Mouse (Mus musculus) c-Kit-negative CD71-positive TER-119-positive erythroid progenitor cells, embryonic 14.5 days (primary cell): ENCODE results near the gene Slamf8.

Source experiments
- DNase-seq: peaks from one replicate; pipeline ENCODE4 v3.0.0-alpha.2; 2013; ENCODE audit warnings: low read depth, low spot score

The Slamf8 gene

DNA sequence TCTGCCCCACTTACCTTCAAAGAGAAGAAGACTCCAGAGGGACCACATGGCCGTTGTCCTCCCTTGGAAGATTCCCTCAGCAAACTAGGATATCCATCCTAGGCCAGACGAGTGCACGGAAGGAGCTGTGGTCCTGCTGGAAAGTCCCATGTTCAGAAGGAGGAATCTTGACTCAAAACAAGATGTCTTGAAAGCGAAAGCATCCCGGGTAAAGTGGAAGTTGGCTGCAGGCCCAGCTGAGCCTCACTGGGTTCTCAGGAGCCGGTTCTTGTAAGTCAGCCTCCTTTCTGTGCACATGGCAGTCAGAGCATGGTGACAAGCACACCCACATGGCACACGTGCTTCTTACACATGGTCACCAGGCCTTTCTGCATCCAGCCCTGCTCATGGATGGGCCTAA lies at the start of gene Slamf8:
TSS of gene Slamf8 (minus strand) at position 184 of the 400 bp plus-strand sequence.
- no peak for DNase-seq

DNA sequence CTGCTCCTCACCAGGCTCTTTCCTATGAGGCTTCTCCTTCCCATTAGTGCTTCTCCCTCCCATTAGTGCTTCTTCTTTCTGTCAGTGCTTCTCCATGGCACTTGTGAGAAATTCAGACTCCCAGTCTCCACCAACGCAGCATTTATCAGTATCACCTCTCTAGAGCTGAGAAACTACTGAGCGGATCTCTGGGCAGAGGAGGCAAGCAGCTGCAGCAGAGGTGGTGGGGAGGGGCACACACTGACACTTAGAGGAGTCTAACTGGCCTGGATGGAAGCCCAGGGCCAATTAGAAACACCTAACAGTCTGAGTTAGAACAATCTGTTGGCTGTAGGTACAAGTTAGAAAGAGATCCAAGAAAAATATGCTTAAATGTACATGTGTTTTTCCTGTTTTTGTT lies 48.4 kb upstream of the Slamf8 start:
- DNase-seq, result no peak

DNA sequence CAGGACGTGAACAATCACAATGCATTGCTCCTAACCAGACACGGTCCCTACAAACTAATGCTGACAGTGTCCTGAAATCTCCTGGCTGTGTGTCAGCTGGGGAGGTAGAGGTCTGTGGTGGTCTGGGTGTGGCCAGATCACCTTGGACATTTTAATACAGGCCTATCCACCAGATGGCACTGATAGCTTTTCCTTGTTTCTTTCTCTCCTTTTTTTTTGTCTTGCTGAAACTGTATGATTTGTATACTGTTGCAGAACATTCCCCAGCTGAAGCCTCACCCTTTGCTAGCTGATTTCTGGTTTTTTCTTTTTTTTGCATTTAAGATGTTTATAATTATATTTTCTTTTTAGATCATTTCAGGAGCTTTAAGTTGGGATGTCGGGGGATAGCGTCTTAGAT lies 47.4 kb upstream of the Slamf8 start:
- no peak for DNase-seq

DNA sequence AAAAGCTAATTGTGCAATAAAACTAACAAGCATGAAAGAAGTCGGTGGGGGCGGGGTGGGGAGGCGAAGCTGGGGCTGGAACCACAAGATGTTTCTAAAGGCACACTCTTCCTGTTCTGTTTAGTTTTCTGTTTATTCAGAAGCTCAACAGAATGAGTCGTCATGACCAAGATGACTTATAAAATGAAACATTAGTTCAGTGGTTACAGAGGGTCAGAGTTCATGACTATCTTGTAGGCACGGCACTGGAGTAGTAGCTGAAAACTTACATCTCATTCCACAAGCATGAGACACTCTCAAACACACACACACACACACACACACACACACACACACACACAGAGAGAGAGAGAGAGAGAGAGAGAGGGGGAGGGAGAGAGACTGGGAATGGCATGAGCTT lies 45.9 kb upstream of the Slamf8 start:
- DNase-seq, result no peak

DNA sequence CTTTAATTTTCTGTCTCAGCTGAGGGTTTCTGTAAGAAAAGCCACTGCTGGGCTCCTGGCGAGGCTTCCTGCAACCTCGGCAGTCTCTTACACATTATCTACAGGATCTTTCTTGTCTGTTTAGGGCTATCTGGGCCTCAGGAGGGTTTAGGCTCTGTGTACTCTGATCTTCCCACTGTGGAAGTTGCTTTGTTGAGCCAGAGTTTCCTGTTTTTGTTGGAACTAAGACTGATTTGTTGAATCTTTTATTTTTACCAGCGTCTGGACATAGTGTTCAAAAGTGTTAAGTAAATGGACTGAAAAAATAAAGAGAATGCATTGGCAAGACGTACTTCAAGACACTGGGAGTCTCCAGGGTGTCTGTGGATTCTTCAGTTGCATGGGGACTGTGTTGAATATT lies 44.9 kb upstream of the Slamf8 start:
- DNase-seq, result no peak

DNA sequence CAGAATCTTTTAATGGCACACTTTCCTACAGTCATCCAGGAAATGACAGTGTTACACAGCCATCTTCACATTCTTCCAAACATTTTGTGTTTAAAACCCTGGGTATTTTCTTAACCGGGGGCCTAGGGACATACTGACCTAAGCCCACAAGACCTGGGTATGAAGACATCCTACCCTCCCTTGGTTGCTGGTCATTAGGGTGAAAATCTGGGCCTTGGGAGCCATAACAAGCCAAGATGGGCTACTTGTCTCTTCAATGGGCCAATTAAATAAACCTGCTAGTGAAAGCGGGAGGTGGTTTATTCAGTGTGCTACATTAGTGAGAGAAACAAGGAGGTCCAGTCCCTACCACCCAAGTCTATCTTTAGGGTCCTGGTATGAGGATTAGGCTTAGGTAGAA lies 43.8 kb upstream of the Slamf8 start:
- DNase-seq, result no peak

DNA sequence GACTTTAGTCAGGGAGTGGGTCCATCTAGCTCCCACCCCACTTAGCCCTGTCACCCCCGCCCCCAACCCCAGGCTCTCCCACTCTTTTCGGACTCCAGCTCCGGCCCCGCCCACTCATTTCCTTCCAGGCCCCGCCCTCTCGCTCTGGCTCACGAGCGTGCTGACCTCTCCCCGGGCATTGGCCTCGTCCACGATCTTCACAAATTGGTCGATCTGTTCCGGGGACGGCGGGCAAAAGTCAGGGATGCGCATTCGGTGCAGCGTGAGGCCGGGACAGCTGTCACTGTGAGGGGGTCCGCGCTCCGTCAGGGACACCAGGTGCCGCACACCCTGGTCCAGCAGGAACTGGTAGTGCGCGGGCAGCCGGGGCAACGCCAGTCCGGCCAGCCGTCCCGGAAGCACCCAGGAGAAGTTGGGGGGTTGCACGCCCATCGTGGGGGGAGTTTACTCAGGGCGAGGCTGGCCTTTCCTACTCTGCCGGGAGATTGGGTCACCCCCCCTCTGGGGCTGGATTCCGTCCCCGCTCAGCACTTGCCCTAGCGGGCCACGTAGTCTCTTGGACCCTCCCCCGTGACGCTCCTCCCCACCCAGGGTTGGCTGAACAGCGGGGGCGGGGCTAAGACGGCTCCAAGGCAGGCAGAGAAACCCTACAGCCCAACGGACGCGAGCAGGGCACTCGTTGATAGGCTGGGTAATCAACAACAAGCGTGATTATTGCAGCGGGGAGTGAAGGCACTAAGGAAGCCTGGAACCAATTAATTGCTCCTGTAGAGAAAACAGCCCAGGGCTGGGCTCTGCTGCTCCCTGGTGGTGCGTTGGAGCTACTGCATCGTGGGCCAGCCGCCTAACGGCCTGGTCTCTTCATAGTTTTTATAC lies 42.3 kb upstream of the Slamf8 start, which contains the start of gene Dusp23:
TSS of gene Dusp23 (minus strand) at position 512 of the 876 bp plus-strand sequence.
- peak; percentile 57 for DNase-seq

DNA sequence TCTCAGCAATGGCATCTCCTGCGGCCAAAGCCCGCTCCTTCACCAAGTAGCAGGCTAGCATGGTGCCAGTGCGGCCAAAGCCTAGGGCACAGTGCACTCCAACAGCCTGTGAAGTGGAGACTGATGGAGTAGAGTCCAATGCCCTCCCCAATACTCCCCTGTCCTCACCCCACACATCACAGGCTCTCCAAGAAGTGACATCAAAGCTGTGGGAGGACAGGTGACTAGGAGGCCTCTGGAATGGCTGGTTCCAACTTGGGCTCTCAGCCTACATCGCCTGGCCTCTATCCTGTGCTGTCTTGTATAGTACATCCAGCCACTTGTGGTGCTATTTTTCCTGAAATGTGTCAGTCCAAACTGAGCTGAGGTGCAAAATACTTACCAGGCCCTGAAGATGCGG lies 41.4 kb upstream of the Slamf8 start:
- no peak for DNase-seq

DNA sequence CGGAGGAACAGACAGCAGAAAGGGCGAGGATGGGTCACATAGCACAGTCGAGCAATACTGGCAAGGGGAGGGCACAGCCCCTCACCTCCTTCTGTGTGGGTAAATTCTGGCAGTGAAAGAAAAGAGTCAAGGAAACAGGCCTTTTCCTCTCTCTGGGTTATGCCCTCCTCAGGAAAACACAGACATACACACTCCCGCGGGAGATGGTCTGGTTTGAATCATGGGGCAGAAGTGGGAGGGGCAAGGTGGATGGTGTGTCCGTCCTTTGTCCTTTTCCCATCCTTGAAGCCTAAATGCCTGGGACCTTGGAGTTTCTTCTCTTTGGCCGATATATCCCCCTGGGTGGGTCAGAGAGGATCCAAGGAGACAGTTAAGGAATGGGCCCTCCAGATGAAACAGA lies 39.5 kb upstream of the Slamf8 start:
- no peak for DNase-seq

DNA sequence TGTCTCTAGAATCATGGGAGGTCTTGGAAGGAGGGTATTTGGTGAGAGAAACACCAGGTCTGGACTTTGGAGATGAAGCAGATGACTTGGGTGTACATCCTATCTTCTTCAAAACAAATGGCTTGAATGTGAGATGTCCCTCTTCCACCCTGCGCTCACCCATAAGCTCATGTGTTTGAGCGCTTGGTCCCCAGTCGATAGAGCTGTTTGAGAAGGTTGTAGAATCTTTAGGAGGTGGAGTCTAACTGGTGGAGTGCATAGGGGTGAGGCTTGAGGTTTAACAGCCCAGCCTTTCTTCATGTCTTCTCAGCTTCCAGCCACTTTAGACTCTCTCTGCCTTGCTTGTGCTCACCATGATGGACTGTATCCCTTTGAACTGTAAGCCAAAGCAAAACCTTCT lies 35.9 kb upstream of the Slamf8 start:
- no peak for DNase-seq

DNA sequence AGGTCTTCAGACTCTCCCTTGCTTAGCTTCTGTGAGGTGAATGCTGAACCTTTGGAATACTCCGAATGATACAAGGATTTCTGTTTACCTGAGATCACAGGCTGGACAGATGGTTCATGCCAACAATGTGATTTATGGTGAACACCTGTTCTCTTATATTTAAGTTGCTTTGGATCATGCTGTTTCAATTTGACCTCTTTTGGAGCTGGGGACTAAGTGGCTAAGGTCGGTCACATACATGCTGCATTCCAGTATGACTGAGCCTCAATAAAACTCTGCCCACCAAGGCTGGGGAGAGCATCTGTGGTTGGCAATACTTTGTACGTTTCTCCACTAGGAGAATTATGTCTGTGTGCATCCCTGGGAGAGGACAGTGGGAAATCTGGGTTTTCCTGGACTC lies 33.7 kb upstream of the Slamf8 start:
- no peak for DNase-seq

DNA sequence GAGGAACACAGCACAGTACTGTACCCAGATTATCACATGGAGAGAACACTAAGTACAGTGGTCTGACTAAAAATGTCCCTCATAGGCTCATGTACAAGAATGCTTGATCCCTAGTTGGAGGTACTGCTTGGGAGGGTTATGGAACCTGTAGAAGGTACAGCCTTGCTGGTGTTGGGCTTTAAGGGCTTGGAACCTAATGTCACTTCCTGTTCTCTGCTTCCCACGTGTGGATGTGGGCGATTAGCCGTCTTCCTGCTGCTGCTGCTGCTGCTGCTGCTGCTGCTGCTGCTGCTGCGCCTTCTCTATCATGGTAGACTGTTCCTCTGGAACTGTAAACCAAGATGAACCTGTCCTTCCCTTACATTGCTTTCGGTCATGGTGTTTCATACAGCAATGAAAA lies 33.2 kb upstream of the Slamf8 start:
- no peak for DNase-seq

DNA sequence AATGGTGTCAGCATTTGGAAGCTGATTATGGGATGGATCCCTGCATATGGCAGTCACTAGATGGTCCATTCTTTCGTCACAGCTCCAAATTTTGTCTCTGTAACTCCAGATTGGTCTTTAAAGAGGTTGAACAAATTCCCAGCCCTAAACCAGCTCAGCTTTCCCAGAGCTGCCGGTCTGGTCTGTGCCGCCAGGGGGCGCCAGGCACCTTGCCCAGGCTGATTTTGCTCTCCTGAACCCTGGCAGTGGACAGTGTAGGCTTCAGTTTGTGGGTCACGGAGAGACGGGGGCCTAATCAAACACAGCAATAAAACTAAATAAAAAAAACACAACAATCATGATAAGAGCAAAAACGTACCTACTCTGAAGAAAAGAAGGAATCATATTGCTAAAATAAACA lies 28.9 kb upstream of the Slamf8 start:
- DNase-seq, result peak; percentile 9

DNA sequence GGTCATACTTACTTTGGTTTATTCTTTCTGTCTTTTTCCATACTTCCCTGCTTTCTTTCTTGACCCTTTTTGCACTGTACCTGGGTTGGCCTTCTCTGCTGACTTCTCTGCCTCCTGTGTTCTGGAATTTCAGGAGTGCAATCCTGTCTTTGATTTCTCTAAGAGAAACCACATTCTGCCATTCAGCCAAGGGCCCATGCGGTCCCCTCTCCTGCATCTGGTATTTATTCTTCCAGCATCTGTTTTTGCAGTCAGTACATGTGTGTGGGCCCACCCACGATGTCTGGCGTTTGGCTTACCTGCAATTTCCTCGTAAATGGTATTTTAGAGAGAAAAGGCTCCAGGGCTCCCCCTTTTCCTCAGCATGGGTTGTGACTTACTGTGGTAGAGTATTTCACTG lies 27.8 kb upstream of the Slamf8 start:
- no peak for DNase-seq

DNA sequence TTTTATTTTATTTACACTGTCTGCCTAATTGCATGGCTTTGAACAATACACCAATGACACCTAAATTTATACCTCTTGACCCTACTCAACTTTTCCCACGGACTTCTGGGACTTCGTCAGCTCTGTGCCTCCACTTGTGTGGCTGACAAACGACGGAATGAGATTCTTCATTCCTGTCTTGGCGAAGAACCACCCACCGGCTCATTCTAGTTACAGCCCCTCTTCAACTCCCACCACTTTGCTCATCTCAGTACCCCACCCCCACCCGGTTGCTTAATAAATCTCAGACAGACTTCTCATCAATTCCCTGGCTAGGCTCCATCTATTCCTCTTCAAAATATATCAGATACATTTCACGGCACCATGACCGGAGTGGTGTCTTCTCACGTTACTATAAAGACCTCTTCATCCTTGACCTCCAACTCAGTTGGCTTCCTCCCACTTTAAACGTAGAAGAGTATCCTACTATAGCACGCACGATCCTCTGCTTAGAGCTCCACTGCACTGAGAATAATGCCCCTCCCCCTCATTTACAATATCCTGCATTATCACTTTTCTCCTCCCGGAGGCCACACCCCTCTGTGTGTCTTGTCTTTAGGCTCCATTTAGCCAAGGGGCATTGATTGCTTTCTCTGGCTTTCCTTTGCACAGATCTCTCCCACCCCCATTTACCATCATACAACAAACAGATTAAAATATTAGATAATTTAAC lies 27.2 kb upstream of the Slamf8 start:
- no peak for DNase-seq

DNA sequence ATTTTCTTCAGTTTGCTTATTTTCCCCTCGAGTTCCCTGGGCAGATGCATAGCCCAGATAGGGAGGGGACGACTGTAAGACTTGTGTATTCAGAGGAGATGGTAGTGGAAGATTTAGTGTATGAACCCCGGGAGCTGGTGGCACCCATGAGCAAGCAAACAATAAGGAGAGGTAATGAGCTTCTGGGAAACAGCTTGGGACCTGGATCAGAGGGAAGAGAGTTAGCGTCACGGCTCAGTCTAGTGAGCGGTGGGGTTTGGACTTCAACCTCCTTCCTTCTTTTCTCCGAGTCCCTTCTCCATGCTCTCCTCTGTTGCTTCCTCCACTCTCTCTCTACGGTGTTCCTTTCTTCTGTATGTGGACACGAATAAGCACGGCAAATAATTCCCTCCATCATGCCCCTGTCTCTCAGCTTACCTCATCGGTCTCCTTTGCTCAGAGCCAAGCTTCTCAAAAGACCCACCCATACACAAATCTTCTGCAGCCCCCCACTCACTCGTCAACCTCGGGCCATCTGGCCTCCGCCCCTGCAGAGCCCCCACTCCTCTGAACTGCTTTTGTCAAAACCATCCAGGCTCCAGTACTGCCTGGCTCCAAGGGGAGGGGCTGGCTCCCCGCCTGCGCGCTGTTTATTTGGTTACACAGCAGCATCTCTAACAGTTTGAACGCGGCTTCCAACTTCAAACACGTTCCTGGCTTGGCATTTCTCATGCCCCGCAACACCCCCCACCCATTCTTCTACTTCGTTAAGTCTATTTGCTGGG lies 26.4 kb upstream of the Slamf8 start:
- no peak for DNase-seq

DNA sequence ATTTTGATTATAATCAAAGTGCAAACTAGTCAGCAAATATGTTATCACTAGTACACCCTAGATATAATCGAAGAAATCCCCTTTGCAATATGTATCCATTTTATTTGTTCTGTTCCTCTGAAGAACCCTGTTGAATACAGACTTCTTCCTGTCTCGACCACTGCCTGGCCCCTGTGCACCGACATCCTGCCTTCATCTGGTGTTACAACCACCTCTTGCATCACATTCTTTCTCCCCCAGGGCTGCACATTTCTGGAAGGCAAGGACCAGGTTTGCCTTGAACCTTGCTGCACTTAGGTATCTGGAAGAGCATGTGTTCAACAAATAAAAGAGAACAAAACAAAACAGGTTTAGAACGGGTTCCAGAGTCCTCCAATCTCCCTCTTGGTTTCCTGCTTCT lies 25.0 kb upstream of the Slamf8 start:
- DNase-seq, result no peak

DNA sequence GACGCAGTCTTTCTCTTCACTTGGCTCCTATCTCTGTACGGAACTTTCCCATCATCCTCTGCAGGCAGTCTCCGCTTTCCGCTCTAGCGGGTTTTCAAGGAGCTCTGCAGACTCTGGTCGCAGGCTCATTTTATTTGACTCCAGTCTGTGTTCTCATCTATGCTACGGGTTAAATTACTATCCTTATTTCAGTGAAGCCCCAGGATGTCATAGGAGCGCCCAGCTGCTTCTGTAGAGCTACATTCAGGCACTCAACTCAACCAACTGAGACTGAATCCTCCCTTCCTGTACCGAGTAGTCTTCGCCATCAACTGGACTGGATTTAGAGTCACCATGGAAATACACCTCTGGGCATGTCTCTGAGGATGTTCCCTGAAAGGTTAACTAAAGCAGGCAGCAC lies 24.3 kb upstream of the Slamf8 start:
- no peak for DNase-seq

DNA sequence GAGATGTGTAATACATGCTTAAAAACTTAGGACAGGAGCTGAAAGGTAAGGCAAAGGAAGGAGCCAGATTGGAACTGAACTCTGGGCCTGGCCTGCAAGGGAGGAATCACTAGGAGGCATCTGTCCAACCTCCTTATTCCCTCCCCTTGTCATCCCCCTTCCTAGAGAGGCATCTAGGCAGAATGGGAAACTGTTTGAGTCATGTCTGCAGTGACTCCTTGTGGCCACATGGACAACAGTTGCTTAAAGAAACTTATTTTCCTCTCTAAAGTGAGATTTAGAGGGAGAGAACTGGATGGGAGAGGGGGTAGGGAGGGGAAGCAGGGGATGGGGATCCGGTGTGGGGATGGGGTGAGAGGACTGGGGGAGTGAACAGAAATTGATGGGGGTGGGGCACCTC lies 22.4 kb upstream of the Slamf8 start:
- DNase-seq, result no peak

DNA sequence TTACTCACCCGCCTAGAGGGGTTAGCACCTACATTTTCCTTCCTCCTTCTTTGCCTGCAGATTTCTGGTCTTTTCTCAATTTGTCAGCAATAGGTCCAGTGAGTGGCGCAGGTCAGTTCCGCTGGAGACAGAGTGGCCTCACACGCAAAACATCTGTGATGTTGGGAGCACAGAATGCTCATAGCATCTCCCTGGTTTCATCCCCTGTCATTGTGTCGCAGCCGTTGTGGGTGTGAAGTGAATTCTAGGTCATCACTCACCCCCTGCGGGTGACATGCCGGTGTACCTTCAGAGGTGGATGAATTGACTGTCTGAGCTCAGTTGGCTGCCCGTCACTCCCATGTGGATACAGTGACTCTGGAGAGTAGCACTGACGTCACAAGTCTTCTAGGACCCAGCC lies 20.9 kb upstream of the Slamf8 start:
- DNase-seq, result no peak

DNA sequence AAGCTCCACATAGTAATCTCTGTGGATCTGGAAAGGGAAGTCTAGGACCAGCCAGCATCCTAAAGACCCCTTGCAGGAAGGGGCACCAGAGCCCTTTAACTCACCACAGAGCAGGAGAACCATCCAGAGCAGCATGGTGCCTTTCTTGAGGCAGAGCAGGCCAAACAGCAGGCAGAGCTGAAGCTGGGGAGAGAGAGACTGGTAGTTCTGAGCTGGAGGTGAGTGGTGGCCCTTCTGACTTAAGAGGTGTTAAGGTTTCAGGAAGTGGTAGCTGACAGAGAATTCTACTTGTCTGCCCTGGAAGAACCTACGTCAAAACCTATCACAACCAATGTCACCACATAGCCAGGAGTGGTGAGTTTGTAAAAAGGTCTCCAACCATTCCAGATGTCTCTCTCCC lies 12.0 kb upstream of the Slamf8 start, which contains the start of gene Fcrl6:
TSS of gene Fcrl6 (minus strand) at position 226 of the 400 bp plus-strand sequence.
- no peak for DNase-seq

DNA sequence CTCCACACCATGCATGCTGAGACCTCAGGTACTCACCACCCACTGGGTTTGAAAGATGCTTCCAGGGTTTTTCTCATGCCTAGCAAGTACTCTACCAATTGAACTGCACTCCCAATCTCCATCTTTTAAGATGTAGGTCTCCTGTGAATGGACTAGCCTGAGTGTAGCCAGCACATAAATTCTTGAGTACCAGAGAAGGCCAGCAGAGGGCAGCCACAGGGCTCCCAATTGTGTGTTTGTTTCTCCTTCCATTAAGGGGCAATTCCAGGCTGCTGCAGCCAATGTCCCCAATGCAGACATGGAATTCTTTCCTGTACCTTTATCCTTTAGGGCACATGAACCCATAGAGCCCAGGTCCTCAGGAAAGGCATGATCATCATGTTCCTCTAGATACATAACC lies 4.1 kb upstream of the Slamf8 start:
- DNase-seq, result no peak
